Mouse (Mus musculus) Muller cell, postnatal 12 days (primary cell): ENCODE data around the gene Hnrnpf.

Source experiments
- DNase-seq: peaks from one replicate; pipeline ENCODE4 v3.0.0-alpha.2; 2015; ENCODE audit errors: inconsistent ontology term

Hnrnpf gene

GRCm38 (mm10) chr6:117891369-117892160 lies 8.6 kb upstream of the Hnrnpf start:
- DNase-seq: no peak

- DNase-seq: no peak
Observed at GRCm38 (mm10) chr6:117892386-117892785, 7.7 kb upstream of the Hnrnpf start.

- DNase-seq: no peak
Observed at GRCm38 (mm10) chr6:117893435-117893834, 6.7 kb upstream of the Hnrnpf start.

GRCm38 (mm10) chr6:117897800-117898199 lies 2.3 kb upstream of the Hnrnpf start:
- DNase-seq: no peak

- no peak for DNase-seq
Observed at GRCm38 (mm10) chr6:117901510-117902402, 1.6 kb downstream of the Hnrnpf start.

GRCm38 (mm10) chr6:117902556-117902955 lies 2.4 kb downstream of the Hnrnpf start:
- DNase-seq: no peak

- DNase-seq: no peak
Observed at GRCm38 (mm10) chr6:117903836-117904235, 3.7 kb downstream of the Hnrnpf start.

GRCm38 (mm10) chr6:117905260-117905930 lies 5.3 kb downstream of the Hnrnpf start:
- DNase-seq: no peak

- peak; percentile 59 for DNase-seq
Observed at GRCm38 (mm10) chr6:117906015-117906531, 5.9 kb downstream of the Hnrnpf start.

- peak; percentile 99 for DNase-seq
Observed at GRCm38 (mm10) chr6:117906590-117907271, 6.6 kb downstream of the Hnrnpf start.

GRCm38 (mm10) chr6:117907301-117907978 lies 7.3 kb downstream of the Hnrnpf start:
- peak; percentile 96 for DNase-seq

GRCm38 (mm10) chr6:117907979-117908355 lies 7.8 kb downstream of the Hnrnpf start:
- DNase-seq: no peak

- peak; percentile 28 for DNase-seq
Observed at GRCm38 (mm10) chr6:117908424-117908900, 8.3 kb downstream of the Hnrnpf start.

- DNase-seq: no peak
Observed at GRCm38 (mm10) chr6:117910120-117910661, 10.1 kb downstream of the Hnrnpf start.

- no peak for DNase-seq
Observed at GRCm38 (mm10) chr6:117914541-117914940, 14.4 kb downstream of the Hnrnpf start.

GRCm38 (mm10) chr6:117916205-117916736 lies 16.1 kb downstream of the Hnrnpf start:
- DNase-seq: no peak

- DNase-seq: peak; percentile 93
Observed at GRCm38 (mm10) chr6:117916737-117917426, 16.8 kb downstream of the Hnrnpf start.

- peak; percentile 74 for DNase-seq
Observed at GRCm38 (mm10) chr6:117917576-117917975, 17.5 kb downstream of the Hnrnpf start.

GRCm38 (mm10) chr6:117918043-117918442 lies 17.9 kb downstream of the Hnrnpf start:
- DNase-seq: peak; percentile 26
